Mouse (Mus musculus): ENCODE results near the gene Hnrnpa2b1.
"Not testable (repeated sequence)": the region's sequence is repeated elsewhere in the genome, so short reads cannot be mapped to it uniquely, and the experiment has no call there.

Hnrnpa2b1 gene

DNA sequence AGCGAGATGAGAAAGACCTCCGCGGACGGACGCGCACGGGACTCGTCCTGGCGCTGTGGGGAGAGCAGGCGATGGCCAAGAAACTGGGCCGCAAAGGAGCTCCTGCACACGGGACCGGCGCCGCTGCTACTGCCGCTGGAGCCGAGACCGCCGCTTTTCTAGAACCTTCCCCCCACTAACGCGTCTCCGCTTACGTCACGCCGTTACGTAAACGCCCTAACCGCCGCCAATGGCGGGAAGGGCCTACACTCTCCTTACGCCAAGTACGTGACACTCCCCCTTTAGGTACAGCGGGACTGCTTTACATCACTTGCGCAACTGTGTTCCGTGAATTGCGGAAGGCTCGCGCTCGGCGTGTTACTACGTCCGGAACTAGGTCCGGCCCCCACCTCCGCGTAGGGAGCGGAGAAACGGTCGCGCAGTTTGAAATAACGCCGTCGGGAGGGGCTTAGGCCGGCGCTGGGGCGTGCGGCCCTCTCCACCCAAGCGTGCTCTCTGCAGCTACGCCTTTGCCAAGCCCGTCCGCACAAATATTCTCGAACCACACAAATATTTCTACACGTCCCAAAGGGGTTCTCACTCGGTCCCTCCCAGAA, at the start of gene Hnrnpa2b1:
Hnrnpa2b1 (minus strand) TSS at position 180 of the 596 bp plus-strand sequence.
- peak; percentile 95 to 97 for DNase-seq (ENCODE audit: low spot score in 2 of 2)

DNA sequence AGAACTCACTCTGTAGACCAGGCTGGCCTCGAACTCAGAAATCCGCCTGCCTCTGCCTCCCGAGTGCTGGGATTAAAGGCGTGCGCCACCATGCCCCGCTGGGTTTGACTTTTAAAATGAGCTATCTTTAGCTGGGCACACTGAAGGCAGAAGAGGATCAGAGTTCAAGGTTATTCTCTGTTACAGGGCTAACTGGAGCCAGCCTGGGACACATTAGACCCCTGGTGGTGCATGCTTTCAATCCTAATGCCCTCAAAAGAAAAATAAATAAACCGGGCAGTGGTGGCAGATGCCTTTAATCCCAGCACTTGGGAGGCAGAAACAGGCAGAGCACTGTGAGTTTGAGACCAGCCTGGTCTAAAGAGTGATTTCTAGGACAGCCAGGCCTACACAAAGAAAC, 45.2 kb upstream of the Hnrnpa2b1 start:
- DNase-seq (ENCODE audit: low spot score in 2 of 2) = no peak

DNA sequence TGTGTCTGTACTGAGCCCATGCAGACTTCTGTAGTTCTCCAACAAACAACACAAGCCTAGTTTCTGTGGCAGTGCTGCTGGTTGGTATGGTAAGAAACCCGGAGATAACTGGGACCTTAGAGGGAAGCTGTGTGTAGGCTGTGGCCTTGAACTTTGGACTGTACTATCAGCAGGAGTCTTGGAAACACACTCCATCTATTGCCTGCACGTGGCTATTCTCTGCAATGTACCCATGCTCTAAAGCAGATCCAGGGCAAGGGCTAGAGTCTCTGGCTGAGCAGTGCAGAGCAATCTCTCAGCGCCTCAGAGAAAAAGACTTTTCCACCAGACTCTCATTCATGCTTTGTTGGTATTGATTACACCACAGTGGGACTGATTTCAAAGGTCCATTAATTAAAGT, 44.1 kb upstream of the Hnrnpa2b1 start:
- no peak for DNase-seq (ENCODE audit: low spot score in 2 of 2)

DNA sequence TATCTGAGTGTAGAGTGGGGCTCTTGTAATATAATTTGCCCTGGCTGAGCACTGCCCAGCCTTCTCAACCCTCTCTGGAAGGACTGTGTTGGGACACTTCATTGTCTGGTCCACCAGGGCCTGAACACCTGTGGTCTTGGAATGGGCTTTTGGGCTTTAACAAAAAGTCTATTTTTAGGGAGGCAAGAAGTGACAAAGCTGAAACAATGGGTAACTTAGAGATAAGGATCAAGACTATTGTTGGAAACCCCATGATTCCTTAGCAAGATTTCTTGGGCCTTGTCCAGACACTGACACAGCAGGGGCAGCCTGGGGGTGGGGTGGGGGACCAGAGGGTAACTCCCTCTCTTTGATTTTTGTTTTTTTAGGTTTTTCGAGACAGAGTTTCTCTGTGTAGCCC, 41.3 kb upstream of the Hnrnpa2b1 start:
- DNase-seq (ENCODE audit: low spot score in 2 of 2) = no peak

DNA sequence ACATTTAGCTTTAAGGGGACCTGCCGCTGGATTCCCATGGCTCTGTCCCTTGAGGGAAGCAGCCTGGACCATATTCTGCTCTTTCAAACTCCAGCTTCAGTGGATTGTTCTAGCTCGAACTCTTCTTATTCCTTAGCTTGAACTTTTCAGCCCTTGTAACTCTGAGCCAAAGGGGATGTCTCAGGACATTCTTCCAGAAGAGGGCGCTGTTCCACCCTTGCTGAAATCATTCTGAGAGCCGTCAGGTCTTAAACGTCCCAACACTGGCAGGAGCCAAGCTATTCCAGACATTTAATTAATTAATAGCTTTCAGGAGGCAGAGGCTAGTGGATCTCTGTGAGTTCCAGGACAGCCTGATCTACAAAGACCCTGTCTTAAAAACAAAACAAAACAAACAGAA, 40.4 kb upstream of the Hnrnpa2b1 start:
- no peak for DNase-seq (ENCODE audit: low spot score in 2 of 2)

DNA sequence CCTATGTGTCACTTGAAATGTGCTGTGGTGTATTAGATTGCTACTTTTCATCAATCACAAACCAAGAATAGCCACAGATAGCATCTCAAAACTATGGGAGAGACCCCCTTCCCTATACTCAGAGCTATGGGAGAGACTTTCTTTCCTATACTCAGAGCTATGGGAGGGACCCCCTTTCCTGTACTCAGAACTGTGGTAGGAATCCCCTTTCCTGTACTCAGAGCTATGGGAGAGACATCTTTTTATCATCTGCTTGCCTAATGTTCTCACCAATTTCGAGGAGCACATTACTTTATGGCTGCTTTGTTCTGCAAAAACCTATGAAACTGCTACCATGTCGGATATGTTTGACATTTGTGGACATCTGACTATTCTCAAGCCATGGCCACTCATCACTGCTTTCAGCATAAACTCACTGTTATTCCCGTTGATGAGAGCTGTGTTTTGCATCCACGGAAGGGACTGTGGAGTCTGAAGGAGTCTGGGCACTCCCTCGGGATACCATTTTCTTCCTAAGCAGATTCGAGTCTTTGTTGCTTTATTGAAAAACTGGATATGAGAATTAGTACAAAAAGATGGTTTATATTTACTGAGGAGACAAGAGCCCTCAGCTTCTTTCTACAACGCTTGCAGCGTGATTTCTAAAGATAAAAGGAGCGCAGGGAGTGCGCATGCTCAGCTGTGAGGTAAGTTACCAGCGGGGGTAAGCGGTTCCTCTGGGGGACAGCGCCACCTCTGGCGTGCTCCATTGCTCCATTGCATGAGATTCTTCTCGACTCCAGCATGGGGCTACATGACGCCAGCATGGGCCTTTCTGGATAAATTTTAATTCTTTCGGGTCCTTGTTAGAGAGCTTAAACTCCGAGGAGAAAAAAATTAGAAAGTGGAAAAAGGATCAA, 39.3 kb upstream of the Hnrnpa2b1 start:
- peak; percentile 41 to 55 for DNase-seq (ENCODE audit: low spot score in 2 of 2)

DNA sequence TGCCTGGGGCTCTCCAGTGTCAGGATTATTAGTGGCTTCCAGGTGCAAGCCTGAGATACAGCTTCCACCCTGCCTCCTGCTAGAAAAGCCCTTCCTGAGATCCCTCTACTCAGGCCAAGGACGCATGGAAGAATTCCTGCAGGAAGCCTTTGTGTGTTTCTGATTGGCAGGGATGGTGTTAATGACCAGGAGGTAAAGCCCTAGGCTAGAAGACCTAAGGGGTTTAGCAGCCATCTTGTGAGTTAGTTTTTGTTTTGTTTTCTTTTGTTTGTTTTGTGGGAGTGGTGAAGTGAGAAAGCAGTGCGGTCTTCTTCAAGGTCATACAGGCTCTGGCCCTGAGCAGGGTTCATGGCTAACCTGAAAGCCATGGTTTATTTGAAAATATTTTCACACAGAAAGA, 37.9 kb upstream of the Hnrnpa2b1 start:
- DNase-seq (ENCODE audit: low spot score in 2 of 2) = no peak

DNA sequence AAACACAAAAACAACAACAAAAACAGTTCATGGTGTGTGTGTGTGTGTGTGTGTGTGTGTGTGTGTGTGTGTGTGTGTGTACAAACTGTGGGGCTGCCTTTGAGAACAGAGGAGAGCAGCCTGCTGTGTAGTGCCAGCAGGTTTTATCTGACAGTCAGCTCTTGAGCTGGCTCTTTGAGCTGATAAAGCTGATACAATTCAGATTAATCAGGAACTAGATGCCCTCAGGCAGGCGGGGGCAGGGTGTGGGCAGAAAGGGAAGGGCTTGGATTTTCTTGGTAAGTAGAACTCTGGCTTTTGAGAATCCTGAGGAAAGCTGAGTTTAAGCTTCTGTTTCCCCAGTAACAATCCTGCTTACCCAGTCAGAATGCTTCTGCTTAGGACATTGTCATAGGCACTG, 36.0 kb upstream of the Hnrnpa2b1 start:
- no peak for DNase-seq (ENCODE audit: low spot score in 2 of 2)

DNA sequence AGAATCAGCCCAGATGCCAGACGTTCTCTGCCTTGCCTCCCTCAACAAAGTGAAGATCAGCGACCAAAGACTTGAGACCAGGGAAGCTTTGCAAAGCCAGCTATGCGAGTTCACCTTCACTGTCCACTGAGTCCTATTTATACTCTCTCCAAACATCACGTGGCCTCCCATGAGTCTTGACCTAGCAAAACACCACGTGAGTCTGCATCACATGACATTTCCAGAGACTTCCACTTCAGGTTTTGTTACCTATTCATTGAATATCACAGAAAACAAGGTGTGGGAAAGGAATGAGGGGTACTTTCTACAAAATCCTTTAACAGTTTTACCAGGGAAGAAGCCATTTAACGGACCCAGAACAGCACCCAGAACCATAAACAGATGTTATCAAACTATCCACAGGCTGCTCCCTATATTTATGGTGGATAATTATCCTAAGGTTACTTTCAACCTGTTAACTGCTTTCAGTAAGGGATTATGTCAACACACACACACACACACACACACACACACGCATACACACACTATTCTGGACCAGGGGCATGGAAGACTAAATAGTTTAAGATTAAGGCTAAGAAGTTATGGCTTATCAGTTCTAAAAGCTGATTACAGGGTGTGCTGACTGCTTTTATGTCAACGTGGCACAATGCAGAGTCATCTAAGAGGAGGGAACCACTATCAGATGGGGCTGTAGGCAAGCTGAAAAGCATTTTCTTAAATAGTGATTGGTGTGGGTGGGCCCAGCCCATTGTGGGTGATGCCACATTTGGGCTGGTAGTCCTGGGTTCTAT, 27.8 kb upstream of the Hnrnpa2b1 start:
- DNase-seq (ENCODE audit: low spot score in 2 of 2) = no peak

DNA sequence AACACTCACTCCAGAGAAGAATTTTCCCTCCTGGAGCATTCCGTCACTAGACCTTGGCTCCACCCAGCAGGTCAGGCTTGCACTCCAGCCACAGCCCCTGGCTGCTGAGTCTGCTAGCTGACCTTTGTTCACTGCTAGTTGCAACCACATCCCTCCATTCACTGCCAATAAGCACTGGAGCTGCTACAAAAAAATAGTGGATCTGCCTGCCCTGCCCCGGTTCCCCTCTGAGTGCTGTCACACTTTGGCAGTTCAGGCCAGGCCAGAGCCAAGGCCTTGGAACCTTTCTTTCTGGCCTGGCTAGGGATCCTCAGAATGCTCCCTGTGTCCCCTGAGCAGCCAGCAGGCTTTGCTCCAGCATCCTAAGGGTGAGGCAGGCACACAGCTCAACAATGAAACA, 20.1 kb upstream of the Hnrnpa2b1 start:
- DNase-seq (ENCODE audit: low spot score in 2 of 2) = no peak

DNA sequence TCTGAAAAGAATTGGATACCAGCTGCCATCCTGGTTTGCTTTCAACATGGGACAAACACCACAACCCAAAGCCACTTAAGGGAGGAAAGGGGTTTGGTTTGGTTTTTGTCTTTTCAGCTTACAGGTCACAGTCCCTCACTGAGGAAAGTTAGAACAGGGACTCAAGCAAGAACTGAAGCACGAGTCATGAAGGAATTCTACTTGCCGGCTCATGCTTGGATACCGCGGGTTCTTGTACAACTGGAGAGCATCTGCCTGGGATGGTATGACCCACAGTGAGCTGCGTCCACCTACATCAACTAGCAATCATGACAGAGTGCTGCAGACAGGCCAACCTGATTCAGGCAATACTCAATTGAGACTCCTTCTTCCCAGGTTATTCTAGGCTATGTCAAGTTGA, 17.0 kb upstream of the Hnrnpa2b1 start:
- DNase-seq (ENCODE audit: low spot score in 2 of 2) = no peak

DNA sequence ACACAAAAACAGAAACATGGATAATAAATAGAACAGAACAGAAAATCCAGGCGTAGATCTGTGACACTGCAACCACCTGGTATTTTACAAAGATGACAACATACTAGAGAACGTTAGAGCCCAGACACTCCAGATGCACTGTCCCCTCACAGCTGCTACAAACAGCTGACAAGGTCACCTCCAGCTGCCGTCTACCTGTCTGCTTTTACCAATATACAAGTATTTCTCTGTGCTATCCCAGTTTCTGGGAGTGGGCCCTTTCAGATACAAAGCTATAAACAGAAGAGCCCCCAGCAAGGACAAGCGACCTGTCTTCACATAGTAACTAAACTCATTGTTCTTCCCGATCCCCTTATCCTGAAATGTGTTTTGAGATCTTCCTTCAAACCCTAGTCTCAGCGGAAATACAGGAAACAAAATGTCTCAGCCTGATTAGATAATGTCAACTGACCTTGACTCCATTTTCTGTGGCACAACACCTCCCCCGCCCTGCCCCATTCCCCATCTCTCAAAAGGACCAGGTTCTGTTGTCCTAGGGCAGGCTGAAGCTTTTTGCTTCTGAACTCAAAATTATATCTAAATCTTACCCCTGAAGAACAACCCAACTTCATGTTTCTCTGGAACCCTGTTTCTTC, 16.5 kb upstream of the Hnrnpa2b1 start:
- DNase-seq (ENCODE audit: low spot score in 2 of 2) = no peak

DNA sequence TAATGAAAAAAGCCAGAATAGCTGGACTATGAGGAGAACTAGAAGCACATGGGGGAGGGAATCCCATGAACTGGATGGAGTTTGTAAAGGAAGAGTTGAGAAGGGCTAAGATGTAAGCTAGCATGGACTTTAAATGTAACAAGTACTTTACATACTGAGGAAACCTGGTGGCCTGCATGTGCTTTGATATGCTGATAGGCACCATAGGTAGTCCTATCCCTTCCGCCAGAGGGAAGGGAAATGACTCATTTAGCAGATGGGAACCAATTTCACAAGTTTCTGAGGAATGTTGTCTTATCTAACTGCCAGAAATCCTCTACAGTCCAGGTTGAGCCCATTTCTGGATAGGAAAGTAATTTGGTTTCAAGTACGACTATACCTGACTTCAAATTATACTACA, 16.0 kb upstream of the Hnrnpa2b1 start:
- DNase-seq (ENCODE audit: low spot score in 2 of 2) = no peak

DNA sequence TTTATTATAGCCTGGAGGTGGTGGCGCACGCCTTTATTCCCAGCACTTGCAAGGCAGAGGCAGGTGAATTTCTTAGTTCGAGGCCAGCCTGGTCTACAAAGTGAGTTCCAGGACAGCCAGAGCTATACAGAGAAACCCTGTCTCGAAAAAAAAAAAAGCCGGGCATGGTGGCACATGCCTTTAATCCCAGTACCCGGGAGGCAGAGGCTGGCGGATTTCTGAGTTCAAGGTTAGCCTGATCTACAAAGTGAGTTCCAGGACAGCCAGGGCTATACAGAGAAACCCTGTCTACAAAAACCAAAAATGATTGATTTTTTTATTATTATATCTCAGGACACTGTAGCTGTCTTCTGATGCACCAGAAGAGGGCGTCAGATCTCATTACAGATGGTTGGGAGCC, 14.9 kb upstream of the Hnrnpa2b1 start:
- not testable (repeated sequence) for DNase-seq (ENCODE audit: low spot score in 2 of 2)

DNA sequence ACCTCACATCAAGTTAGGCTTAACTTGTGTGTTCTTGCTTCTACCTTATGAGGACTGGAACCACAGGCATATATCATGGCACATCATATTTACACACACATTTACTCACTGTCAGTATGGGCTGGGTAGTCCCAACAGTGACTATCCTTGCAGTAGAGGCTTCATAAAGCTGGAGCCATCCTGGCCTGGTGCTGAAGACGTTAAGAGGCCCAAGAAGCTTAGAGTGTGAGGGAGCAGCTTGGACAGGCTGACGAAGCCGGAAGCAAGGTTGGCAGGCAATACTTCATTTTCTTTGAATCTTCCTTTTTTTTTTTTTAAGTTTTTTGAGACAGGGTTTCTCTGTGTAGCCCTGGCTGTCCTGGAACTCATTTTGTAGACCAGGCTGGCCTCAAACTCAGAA, 14.2 kb upstream of the Hnrnpa2b1 start:
- DNase-seq (ENCODE audit: low spot score in 2 of 2) = no peak

DNA sequence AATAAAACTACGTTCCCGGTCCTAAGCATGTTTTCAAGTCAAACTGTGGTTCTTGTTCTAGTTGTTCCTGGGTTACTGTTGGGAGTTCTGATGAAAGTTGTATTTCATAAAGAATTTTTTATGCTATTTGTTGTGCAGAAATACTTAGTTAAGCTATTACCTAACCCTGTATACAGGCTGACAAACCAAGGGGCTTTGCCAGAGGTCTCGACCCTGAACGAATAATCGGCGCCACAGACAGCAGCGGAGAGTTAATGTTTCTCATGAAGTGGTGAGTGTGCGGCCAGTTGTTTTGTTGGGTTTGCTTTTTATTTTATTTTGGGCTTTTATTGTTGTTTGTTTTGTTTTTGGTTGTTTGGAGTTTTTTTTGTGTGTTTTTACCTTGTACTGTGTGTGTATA, 11.9 kb upstream of the Hnrnpa2b1 start:
- no peak for DNase-seq (ENCODE audit: low spot score in 2 of 2)

DNA sequence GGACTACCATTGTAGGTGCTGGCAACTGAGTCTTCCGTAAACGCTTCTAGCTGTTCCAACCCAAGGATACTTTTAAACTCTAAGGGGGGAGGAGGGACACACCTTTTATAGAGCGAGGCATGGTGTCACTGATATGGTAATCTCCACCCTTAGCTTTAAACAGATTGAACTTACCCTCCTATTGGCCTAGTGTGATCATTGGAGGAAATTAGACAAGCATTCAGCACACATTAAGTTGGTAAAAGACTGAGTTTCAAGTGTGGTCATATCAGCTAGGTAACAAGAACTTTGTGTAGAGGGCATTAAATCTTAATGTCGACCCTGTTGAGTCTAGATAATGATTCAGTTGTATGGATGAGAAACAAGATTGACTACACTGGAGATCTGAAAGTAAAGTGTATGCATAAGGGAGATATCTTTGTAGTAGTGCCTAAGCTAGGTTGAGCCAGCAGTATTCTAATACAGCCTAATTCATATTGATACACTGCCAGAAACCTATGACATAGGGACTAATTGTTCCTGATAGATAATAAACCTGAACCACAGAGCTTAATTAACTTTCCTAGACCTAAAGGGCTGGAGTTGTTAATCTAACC, 9.5 kb upstream of the Hnrnpa2b1 start:
- no peak for DNase-seq (ENCODE audit: low spot score in 2 of 2)

DNA sequence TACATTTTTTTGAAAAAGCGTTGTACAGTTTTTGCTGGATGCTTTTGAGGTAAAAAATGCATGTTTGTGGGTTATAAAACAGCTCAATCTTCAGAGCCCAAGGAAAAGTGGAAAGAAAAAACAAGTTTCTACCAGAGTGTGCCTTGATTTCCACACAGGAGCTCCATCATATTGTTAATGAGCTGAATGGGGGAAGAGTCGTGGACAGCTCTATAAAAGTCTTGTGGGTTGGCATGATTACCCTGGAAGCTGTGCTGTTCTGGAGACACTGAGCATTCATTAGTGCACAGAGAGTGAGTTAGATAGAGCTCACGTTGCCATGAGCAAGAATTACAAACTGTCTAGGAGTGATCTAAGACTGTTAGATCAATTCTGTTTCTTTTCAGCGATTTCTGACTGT, 2.5 kb upstream of the Hnrnpa2b1 start:
- no peak for DNase-seq (ENCODE audit: low spot score in 2 of 2)

DNA sequence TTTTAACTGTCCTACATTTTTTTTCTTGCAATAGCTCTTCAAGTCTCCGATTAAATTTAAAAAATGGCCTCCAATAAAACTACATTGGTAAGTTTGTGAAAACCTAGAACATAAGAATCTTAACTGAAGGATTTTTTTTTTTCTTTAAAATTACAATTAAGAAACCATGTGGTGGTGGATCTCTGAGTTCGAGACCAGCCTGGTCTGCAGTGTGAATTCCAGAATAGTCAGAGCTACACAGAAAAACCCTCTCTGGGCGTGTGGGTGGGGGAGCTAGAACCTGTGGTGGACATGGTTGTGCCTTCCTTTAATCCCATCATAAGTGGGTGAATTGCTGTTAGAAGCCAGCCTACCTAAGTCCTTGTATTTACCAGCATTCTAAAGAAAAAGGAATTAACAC, 2.1 kb upstream of the Hnrnpa2b1 start:
- no peak for DNase-seq (ENCODE audit: low spot score in 2 of 2)

DNA sequence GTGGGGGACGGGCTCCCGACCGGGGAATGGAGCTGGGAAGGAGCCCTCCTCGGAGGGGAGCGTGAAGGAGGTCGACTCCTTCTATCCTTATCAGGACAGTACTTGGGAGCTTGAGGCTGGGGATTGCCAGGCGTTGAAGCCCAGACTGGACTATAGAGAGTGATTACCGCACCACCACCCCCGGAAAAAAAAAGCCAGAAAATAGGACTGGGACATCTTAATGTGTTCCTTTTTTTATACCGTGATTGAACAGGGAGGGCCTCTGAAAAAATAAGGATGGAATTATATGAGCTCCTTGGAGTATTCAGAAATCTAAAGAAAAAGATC, 1.4 kb upstream of the Hnrnpa2b1 start:
- DNase-seq (ENCODE audit: low spot score in 2 of 2) = no peak

DNA sequence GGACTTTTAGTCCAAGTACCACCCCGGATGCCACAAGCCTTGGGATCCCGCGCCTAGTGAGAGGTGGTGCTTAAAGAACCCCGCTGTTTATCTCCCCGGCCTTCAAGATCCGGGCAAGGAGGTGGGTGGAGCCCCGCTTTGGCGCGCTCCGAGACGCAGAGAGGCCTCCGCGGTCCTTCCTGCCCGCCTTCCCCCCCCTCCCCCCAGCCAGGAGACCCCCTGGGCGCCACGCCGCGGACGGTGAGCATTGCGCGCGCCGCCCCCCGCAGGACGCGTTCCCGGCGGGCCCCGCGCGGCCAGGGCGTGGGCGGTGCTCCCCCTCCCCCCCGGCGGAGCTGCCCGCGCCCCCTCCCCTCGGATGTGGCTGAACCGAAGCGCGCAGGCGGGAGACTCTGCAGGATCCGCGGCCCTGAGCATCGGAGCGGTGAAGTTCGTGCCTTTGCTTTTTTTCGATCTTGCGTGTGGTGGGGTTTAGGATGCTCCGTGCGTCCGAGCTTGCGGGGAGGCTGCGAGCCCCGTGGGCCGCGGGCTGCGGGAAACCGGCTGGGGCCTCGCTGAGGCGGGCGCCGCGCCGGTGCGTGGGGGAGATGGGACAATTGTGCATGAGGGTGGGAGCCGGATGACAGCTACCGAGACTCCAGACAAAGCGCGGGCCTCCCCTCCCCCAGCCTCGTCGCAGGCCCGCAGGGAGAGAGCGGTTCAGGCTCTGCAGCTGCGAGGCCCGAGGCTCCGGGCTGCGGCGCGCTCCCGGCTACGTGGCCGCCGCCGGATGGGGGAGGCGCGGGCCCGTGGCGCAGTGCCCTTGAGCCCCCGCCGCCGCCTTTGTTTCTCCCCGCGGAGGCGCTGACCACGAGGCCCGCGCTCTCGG, 851 bp upstream of the Hnrnpa2b1 start, which contains the start of gene Cbx3:
Cbx3 (plus strand) TSS at position 50 of the 868 bp plus-strand sequence.
- DNase-seq (ENCODE audit: low spot score in 2 of 2) = peak; percentile 59 to 67

Measured in right cerebral cortex, postnatal 36 days (tissue).